Mouse (Mus musculus) spleen, adult 2 months (tissue): ENCODE data around the gene Serpina12. TPM values are rescaled to one million over a fixed set of nuclear protein-coding genes. Genes with fewer than 3 reads are reported as not detected.

Experiments
- DNase-seq, 2 experiments: peaks; one replicate each; pipeline versions ENCODE4 v3.0.0 to v3.0.0-alpha.2; 2012 to 2021; ENCODE audit warnings: low spot score in 2 of 2, low read depth in 1 of 2
- H3K27ac ChIP-seq: fragments of 200-500 bp; 2 replicates; pipeline ENCODE4 v1.5.1; 2012; ENCODE audit warnings: low read length, inconsistent platforms; ENCODE audit not compliant: insufficient read depth
- H3K27me3 ChIP-seq: fragments of 200-500 bp; 2 replicates; pipeline ENCODE4 v1.6.1; 2012; ENCODE audit warnings: mild to moderate bottlenecking, moderate library complexity, low read length, inconsistent platforms; ENCODE audit not compliant: control insufficient read depth, insufficient read depth
- H3K36me3 ChIP-seq: fragments of 200-500 bp; 2 replicates; pipeline ENCODE4 v1.6.1; 2012; ENCODE audit warnings: mild to moderate bottlenecking, low read length, inconsistent platforms; ENCODE audit not compliant: control insufficient read depth, insufficient read depth
- H3K4me1 ChIP-seq: fragments of 200-500 bp; 2 replicates; pipeline ENCODE4 v1.6.1; 2011; ENCODE audit warnings: inconsistent platforms; ENCODE audit not compliant: control insufficient read depth, insufficient read depth, insufficient read length
- H3K4me3 ChIP-seq: fragments of 200-500 bp; 2 replicates; pipeline ENCODE4 v1.5.1; 2011; ENCODE audit warnings: mild to moderate bottlenecking, inconsistent platforms; ENCODE audit not compliant: insufficient read depth, insufficient read length; ENCODE audit errors: extremely low read depth
- CTCF ChIP-seq: fragments of 200-500 bp; IDR thresholded peaks from 2 replicates; pipeline ENCODE4 v1.5.1; 2011; ENCODE audit warnings: mild to moderate bottlenecking, inconsistent platforms; ENCODE audit not compliant: insufficient read depth, insufficient read length, insufficient replicate concordance; ENCODE audit errors: extremely low read depth
- POLR2A ChIP-seq: fragments of 200-500 bp; IDR thresholded peaks from 2 replicates; pipeline ENCODE4 v1.6.1; 2011; ENCODE audit warnings: low read depth, low read length, inconsistent platforms
- WGBS: fragments of 180-500 bp; shearing (Covaris S2); methylation state at CpG from one replicate; pipeline ENCODE4 v1.1.7; 2018; 5-methylcytosine and 5-hydroxymethylcytosine counted together
- polyA plus RNA-seq: library from polyadenylated mRNA; depleted of rRNA; stranded (reverse); fragments of >200 nt; gene quantifications from 2 replicates; pipeline ENCODE4 v1.2.3, GENCODE M21; 2012

Serpina12 gene
- polyA plus RNA-seq, 1 experiment, result 0.02 TPM

- DNase-seq, result no peak
- 95% methylated on average over 8 of the region's 8 CpGs for WGBS
- H3K36me3 ChIP-seq, result no peaks in the 10 kb centered on the region
- no peak overlapping the region for H3K27ac ChIP-seq
- H3K4me3 ChIP-seq, result no peak overlapping the region
- H3K4me1 ChIP-seq, result no peaks in the 10 kb centered on the region
- no peak for TF ChIP-seq POLR2A
- TF ChIP-seq CTCF, result no peak
- no peaks in the 10 kb centered on the region for H3K27me3 ChIP-seq
Observed at GRCm38 (mm10) chr12:103999611-104000010, 44.6 kb downstream of the Serpina12 start.

DNA sequence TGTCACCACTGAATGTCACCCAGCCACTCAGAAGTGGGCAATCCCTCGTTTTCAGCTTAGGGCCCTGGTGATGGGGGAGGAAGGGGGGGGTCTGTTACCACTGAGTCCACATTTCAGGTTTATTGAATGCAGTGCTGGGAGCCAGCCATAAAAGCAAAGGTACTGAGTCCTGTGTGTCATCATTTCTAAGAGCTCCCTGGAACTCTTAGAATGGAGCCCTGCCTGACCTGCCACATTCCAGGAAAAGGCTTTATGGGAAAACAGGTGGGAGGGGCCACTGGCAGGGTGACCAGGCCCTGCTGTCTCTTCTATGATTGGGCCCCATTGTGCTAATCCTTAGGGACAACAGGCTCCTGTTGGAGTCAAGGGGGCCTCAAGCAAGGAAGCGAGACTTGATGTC lies 47.7 kb downstream of the Serpina12 start:
- H3K4me1 ChIP-seq, result no peaks in the 10 kb centered on the region
- H3K36me3 ChIP-seq, result no peaks in the 10 kb centered on the region
- no peak overlapping the region for H3K27ac ChIP-seq
- WGBS, result 60% methylated on average over 2 of the region's 2 CpGs
- H3K27me3 ChIP-seq, result no peaks in the 10 kb centered on the region
- TF ChIP-seq POLR2A, result no peak
- no peak for TF ChIP-seq CTCF
- no peak overlapping the region for H3K4me3 ChIP-seq
- no peak for DNase-seq

DNA sequence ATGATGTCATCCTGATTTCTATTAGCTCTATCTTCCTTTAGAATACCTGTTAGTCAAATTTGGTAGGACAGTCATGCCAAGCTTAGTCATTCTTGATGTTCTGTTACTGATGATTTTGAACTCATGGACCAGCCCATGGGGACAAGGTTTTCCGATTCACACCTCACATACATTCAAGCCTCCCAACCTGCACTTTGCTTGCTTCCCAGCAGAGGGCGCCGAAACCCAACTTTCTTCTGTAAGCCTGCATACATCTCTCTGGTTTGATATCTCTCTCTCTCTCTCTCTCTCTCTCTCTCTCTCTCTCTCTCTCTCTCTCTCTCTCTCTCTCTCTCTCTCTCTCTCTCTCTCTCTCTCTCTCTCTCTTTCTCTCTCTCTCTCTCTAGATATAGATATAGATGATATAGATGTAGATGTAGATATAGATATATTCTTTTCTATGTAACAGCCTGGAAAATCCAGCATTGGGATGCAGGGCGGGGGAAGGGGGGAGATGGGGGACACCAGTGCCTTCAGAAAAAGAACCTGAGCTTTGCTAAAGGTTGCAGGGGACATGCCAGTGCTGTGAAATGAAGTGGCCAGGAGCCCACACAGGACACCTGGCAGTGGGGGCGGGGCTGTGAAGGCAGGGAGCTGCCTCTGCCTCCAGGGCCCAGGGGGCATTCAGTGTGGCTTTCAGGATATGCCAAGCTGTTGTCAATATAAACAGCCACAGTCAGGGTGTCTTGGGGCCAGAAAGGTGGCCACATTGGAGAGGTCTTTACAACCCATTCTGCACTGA lies 48.8 kb downstream of the Serpina12 start:
- Histone ChIP-seq H3K27ac (no peak overlapping the region), H3K36me3 (no peaks in the 10 kb centered on the region), H3K4me3 (no peak overlapping the region), H3K27me3 (no peaks in the 10 kb centered on the region), H3K4me1 (no peaks in the 10 kb centered on the region)
- peak; percentile 8 to 50 for DNase-seq
- TF ChIP-seq POLR2A (no peak), CTCF (peak; percentile 73; the same call in 1 of the 2 replicates)
- 41% methylated on average over 5 of the region's 5 CpGs for WGBS

- Histone ChIP-seq H3K4me3 (no peak overlapping the region), H3K36me3 (no peaks in the 10 kb centered on the region), H3K27ac (no peak overlapping the region), H3K27me3 (no peaks in the 10 kb centered on the region), H3K4me1 (no peaks in the 10 kb centered on the region)
- WGBS, result 46% methylated on average over 7 of the region's 7 CpGs
- TF ChIP-seq POLR2A (no peak), CTCF (no peak)
- DNase-seq, result no peak
Observed at GRCm38 (mm10) chr12:103992945-103993344, 51.3 kb downstream of the Serpina12 start.

DNA sequence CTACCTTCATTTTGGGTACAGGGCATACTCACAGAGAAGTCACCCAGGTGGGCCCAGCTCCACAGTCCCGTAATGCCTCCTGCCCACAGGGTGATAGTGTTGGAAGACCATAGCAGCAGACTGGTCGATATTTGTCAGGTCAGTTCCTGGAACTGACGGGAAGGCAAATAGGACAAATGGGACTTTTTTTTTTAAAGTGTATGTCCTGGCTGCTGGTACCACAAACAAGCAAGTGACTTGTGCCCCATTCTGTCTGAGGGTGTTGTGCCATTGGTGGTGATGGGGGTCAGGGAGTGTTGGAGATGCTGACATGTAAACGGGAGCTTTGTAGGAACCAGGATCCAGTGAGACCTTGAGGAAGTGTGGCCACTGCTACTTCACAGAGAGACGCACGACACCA lies 54.4 kb downstream of the Serpina12 start, which contains the start of gene Serpina11:
Serpina11 (minus strand) TSS at position 101 of the 400 bp plus-strand sequence.
- DNase-seq, result no peak
- 88% methylated on average over 6 of the region's 6 CpGs for WGBS

GRCm38 (mm10) chr12:103989514-103989767 lies 54.8 kb downstream of the Serpina12 start:
- no peaks in the 10 kb centered on the region for H3K27me3 ChIP-seq
- H3K36me3 ChIP-seq, result no peaks in the 10 kb centered on the region
- no peak for DNase-seq
- H3K4me3 ChIP-seq, result no peak overlapping the region
- H3K4me1 ChIP-seq, result no peaks in the 10 kb centered on the region
- no peak for TF ChIP-seq POLR2A
- no peak for TF ChIP-seq CTCF
- no peak overlapping the region for H3K27ac ChIP-seq
- WGBS, result 82% methylated on average over 2 of the region's 2 CpGs

More for the DNA sequence above, 54.4 kb downstream of the Serpina12 start, which contains the start of gene Serpina11:
- Histone ChIP-seq H3K27me3 (no peaks in the 10 kb centered on the region), H3K36me3 (no peaks in the 10 kb centered on the region), H3K27ac (no peak within 1 kb of the TSS), H3K4me3 (no peak within 1 kb of the TSS), H3K4me1 (no peaks in the 10 kb centered on the region)
- no peak for TF ChIP-seq CTCF
- TF ChIP-seq POLR2A, result no peak

DNA sequence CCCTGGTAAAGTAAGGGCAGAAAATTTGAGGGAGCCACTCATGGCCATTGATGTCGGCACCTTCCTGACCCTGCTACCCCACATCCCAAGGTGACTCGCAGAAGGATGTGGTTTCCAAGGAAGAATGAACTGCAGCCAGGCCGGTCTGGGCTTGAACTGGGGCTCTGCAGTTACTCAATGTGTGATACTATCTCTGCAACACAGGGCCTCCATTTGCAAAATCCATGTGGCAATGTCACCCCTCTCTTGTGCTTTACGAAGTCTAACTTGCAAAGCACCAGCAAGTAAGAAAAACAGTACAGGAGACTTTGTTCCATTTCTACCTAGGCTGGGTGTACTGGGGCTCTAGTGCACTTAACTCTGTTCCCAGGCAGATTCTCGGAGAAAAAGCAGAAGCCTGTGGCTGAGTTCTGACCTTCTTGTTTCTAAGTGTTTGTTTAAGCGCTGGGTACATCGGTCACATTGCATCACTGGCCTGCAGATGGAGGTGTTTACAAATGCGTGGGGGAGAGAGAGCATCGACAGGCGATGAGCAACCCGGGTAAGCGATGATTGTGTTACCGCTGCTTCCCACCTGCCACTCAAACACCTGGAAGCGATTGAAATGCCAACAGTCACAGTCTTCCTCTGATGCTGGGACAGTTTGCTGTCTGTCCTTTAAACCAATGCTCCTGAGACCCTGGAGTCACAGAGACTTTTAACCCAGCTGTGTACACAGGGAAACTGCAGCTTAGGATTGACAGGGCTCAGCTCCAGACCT lies 55.3 kb downstream of the Serpina12 start:
- 56% methylated on average over 14 of the region's 14 CpGs for WGBS
- TF ChIP-seq CTCF (no peak), POLR2A (no peak)
- no peaks in the 10 kb centered on the region for H3K36me3 ChIP-seq
- H3K4me1 ChIP-seq, result no peaks in the 10 kb centered on the region
- no peak overlapping the region for H3K4me3 ChIP-seq
- no peak for DNase-seq
- no peak overlapping the region for H3K27ac ChIP-seq
- H3K27me3 ChIP-seq, result no peaks in the 10 kb centered on the region
